Comparison of ENCODE assay signal across 18 mouse cellular contexts in genomic region chr6:100831188-100831587, GRCm38 (mm10).
"Had no signal": no experiment of that assay in that cellular context is flagged by ENCODE, and none has a peak within 500 bp of the region (broad histone marks: within the 10 kb centered on the region; RNA-seq: fewer than 3 reads in every experiment).

No protein-coding gene starts in this region.

- DNase-seq: liver, postnatal 0 days; lung, adult 2 months; lung, postnatal 4 days; midbrain, embryonic 14.5 days; right cerebral cortex, adult 18-20 months; right cerebral cortex, postnatal 25 days; thymus, adult 2 months; thymus, postnatal 25 days; thymus, postnatal 4 days had no signal

- H3K27ac ChIP-seq: liver, embryonic 15.5 days; lung, embryonic 15.5 days; midbrain, embryonic 10.5 days; midbrain, embryonic 12.5 days; neural tube, embryonic 13.5 days; neural tube, embryonic 15.5 days; stomach, embryonic 15.5 days; stomach, postnatal 0 days had no signal

- H3K27me3 ChIP-seq: liver, embryonic 15.5 days; lung, embryonic 15.5 days; midbrain, embryonic 12.5 days; neural tube, embryonic 13.5 days; neural tube, embryonic 15.5 days; stomach, embryonic 15.5 days had no signal

- H3K4me3 ChIP-seq: liver, embryonic 15.5 days; lung, embryonic 15.5 days; midbrain, embryonic 10.5 days; midbrain, embryonic 12.5 days; myocyte; neural tube, embryonic 13.5 days; neural tube, embryonic 15.5 days; stomach, embryonic 15.5 days had no signal
